Mouse (Mus musculus): Measurements from ENCODE around the gene Slc4a11.
"Not testable (repeated sequence)": the region's sequence is repeated elsewhere in the genome, so short reads cannot be mapped to it uniquely, and the experiment has no call there.

The Slc4a11 gene

GRCm38 (mm10) chr2:130679899-130680298 is 17.4 kb downstream of the Slc4a11 start:
- no peak for DNase-seq (ENCODE audit: low read depth, low spot score)

DNA sequence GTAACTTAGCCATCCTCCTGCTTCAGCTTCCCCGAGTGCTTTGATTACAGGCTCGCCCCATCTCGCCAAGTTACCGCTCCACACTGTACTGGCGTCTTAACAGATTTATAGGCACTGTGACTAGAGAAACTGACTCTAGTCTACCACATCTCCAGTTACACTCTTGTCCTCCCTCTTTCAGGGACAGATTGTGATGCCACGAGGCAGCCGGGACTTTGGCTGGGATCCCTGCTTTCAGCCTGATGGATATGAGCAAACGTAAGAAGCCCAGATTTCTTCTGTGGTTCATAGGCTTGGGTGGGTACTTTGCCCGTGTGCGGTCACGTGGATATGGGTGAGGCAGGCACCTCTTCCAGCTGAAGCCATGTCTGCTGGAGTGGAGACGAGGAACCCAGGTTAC is 18.2 kb downstream of the Slc4a11 start:
- DNase-seq (ENCODE audit: low read depth, low spot score) = no peak

- no peak for DNase-seq (ENCODE audit: low read depth, low spot score)
Observed at GRCm38 (mm10) chr2:130677211-130677610, 20.1 kb downstream of the Slc4a11 start.

DNA sequence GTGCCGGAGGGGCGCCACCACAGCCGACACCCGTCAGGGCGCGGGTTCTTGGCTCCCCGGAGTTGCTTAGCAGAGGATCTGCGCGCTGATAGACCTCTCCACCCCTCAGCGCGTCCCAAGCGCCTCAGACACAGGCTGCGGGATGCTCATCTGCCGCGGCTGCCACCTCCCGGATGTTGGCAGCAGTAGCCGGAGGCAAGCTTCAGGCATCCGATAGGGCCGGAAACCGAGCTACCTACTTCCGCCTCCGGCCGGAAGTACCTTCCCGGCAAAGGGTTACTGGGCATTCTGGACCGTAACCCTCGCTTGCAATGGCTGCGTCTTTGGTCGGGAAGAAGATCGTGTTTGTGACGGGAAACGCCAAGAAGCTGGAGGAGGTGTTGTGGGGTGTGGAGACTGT is 29.8 kb downstream of the Slc4a11 start, which contains the start of gene Itpa:
Gene Itpa (plus strand): TSS at position 52 of the 400 bp plus-strand sequence.
- DNase-seq (ENCODE audit: low read depth, low spot score) = peak; percentile 97

DNA sequence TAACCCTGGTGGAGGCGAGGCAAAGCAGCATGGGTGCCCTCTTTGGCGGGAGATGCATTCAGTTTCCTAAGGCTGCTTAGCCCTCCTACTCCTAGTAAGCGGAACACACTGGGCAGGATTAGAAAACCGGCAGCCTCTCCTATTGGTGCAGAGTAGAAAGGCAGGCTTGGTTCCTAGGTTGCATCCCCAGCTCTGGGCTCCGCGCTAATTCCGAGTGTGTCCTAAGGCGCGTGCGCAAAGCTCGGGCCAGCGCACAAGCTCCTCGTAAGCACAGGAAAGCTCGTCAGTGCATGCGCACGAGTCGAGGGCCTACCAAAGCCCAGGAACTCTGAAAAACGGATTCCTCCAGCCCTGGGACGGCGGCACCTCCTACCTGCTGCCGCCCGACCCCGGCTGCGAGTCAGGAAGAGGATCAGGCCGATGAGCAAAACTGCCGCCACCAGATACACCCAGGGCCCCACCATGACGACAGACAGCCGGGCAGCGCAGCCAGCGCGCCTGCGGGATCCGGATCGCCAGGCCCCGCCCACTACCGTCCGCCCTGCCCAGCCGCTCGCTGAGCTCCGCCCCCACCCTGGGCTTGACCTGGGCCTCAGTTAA is 33.1 kb downstream of the Slc4a11 start, which contains the start of gene Ddrgk1:
Gene Ddrgk1 (minus strand): TSS at position 558 of the 600 bp plus-strand sequence.
- peak; percentile 99 for DNase-seq (ENCODE audit: low read depth, low spot score)

DNA sequence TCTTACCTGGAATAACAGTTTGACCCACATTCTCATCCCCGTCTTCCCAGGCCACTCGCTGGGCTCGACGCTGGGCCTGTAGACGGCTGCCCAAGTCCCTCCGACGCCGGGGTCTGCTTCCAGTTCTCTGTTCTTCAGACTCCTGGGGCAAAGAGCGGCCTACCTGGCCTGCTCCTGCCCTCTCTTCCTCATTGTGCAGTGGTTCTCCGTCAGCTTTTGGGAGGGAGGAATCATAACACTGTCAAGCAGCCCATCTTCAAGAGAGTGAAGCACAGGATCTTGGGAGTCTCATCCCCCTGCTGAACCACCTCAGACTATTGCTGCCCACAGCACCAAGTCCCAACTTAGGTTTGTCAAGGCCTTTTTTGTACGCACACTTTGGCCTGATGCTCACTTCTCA is 34.0 kb downstream of the Slc4a11 start:
- no peak for DNase-seq (ENCODE audit: low read depth, low spot score)

- DNase-seq (ENCODE audit: low read depth, low spot score) = no peak
Observed at GRCm38 (mm10) chr2:130658530-130658929, 38.8 kb downstream of the Slc4a11 start.

- DNase-seq (ENCODE audit: low read depth, low spot score) = no peak
Observed at GRCm38 (mm10) chr2:130657541-130657940, 39.8 kb downstream of the Slc4a11 start.

DNA sequence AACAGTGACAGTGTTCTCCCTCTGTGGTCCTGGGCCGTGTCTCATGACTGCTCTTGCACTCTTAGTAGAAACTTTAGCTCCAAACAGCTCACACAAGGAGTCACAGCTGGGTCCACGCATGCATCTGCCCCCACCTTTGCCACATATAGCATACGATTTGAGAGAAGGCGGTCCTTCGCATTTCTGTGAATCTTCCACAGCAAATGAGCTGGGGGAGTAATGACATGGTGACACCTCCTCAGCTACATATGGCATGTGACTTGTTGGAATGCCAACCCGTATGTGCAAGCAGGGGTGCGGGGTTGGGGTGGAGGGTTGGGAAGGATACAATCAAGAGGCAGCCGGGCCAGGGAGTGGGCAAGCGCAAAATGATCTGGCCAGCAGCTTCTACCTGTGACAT is 40.8 kb downstream of the Slc4a11 start:
- no peak for DNase-seq (ENCODE audit: low read depth, low spot score)

GRCm38 (mm10) chr2:130655660-130656339 is 41.5 kb downstream of the Slc4a11 start:
- DNase-seq (ENCODE audit: low read depth, low spot score) = no peak

DNA sequence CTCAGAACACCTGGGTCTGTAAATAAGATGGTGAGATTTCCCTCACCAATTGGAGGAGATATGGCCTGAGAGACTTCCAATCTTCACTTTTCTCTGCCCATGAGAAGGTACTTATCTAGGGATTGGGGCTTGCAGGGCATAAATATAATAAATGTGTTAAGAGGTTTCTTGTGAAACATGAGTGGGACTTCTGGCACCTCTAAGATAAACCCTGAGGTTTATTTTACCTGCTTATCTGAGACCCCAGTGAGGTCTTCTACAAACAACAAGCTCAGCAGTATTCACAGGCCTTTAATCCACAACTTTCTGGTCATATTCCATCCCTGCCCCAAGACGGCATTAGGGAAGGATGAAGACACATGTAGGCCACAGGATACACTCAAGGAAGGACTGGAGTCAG is 43.6 kb downstream of the Slc4a11 start:
- no peak for DNase-seq (ENCODE audit: low read depth, low spot score)

DNA sequence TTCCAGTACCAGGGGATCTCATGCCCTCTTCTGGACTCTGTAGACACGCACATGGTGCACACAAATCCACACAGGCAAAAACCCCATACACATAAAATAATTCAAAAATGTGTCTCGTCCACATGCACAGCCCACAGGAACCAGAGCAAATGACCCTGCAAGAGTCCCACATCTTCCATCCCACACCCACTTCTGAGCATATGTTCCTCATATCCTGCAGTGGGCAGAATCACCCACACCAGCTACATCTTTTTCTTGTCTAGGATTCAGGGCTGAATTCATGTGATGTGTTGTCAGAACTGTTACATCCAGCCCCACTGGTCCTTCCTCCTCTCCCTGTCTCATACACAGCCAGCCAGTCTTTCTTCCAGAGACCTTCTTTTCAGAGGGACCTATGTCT is 44.0 kb downstream of the Slc4a11 start:
- no peak for DNase-seq (ENCODE audit: low read depth, low spot score)

DNA sequence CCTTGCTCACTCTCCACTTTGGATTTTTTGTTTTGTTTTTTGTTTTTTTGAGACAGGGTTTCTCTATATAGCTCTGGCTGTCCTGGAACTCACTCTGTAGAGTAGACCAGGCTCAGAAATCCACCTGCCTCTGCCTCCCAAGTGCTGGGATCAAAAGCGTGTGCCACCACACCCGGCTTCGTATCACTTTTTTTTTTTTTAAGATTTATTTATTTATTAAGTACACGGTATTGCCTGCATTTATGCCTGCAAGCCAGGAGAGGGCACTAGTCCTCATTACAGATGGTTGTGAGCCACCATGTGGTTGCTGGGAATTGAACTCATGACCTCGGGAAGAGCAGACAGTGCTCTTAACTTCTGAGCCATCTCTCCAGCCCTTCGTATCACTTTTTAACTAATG is 48.3 kb downstream of the Slc4a11 start:
- not testable (repeated sequence) for DNase-seq (ENCODE audit: low read depth, low spot score)

- DNase-seq (ENCODE audit: low read depth, low spot score) = no peak
Observed at GRCm38 (mm10) chr2:130645198-130645597, 52.1 kb downstream of the Slc4a11 start.

DNA sequence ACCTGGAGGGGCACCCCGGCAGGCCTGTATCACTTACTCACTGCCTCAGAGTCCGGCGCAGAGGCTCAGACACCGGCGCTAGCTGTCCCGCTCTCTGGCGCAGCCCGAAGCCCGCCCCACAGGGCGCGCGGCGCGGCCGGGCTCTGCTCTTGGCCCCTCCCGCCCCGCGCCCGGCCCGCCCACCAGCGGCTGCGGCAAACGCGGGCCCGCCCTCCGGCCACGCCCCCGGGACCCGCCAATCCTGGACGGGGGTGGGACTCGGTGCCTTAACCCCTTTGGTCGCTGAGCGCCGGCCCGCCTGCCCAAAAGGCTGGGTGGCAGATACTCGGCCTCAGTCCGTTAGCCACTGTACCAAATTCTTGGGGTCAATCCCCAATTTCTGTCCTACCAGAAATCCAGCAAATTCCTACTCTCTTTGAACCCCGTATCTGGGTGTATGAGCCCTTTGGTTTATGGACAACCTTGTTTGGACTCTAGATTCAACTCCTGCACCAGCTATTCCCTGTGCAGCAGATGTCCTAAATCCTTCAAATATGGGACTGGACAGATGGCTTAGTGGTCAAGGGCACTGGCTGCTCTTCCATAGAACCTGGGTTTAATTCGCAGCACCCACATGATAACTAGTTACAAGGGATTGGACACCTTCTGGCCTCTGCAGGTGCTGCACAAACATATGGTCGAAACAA is 54.5 kb downstream of the Slc4a11 start, which contains the start of gene Lzts3:
Gene Lzts3 (minus strand): TSS at position 120 of the 686 bp plus-strand sequence.
- peak; percentile 94 for DNase-seq (ENCODE audit: low read depth, low spot score)

DNA sequence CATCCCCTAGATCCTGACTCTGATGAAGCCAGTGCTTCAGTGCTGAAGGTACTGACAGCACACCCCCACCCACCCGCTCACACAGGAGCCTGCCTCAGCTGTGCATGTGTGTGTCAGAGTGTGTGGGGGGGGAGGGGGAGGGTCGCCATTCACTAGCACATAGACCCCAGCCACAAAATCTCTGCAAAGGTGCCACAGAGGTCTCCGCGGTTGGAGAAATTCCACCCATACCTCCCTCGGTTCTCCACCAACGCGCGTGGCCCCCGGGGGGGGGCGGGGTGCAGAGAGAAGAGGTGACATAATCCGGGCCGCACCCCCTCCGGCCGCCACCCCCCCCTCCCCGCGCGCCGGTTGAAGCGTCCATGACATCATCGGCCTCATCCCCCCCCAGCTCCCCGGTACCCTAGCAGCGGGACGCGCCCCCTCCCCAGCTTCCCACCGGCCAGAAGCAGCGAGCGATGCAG is 55.1 kb downstream of the Slc4a11 start:
- peak; percentile 66 for DNase-seq (ENCODE audit: low read depth, low spot score)

DNA sequence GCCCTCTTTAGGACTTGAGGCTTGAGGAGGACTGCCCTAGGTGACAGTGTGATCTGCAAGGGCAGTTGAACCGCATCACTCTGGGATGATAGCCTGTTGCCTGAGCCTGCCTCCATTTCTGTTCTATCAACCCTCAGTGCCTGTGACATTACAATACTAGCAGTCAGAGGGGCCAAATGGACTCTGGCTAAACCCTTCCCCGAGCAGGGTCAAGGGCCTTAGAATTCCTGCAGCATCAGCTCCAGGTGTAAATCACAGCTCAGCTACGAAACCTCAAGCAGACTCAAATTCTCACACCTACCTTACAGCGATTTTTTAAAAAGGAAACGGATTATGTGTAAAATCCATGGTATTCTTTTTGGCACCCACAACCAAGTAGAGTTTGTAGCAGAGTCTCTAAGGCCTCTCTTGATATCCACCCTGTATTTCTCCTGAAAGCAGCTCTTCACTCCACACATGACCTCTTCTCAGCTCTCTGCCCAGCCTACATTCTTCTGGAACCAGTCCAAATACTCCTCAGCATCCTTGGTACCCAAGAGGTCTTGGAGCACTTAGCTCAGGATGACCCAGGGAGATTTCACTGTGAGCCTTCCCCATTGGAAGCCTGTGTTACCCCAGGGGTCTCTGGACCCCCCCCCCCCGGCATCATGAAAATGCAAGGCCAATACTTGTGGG is 55.8 kb downstream of the Slc4a11 start:
- DNase-seq (ENCODE audit: low read depth, low spot score) = no peak

- DNase-seq (ENCODE audit: low read depth, low spot score) = peak; percentile 49
Observed at GRCm38 (mm10) chr2:130639276-130639675, 58.0 kb downstream of the Slc4a11 start.

- DNase-seq (ENCODE audit: low read depth, low spot score) = peak; percentile 66
Observed at GRCm38 (mm10) chr2:130638101-130638611, 59.2 kb downstream of the Slc4a11 start.

DNA sequence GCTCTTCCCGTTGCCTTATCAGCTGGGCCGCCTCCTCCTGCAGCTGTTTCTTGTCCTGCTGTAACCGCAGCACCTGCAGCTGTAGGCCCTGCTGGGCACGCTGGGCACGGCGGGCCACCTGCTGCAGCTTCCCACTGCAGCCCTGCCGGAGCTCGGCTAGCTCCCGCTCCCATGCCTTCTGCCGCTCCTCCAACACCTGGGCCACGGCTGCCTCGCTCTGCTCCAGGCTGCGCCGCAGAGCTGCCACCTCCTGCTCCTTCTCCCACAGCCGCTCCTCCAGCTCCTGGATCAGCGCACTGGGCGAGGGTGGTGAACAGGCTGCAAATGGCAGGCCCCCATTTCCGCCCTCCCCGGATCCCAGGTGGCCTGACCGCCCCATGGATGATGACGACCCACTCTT is 61.5 kb downstream of the Slc4a11 start:
- DNase-seq (ENCODE audit: low read depth, low spot score) = peak; percentile 65

DNA sequence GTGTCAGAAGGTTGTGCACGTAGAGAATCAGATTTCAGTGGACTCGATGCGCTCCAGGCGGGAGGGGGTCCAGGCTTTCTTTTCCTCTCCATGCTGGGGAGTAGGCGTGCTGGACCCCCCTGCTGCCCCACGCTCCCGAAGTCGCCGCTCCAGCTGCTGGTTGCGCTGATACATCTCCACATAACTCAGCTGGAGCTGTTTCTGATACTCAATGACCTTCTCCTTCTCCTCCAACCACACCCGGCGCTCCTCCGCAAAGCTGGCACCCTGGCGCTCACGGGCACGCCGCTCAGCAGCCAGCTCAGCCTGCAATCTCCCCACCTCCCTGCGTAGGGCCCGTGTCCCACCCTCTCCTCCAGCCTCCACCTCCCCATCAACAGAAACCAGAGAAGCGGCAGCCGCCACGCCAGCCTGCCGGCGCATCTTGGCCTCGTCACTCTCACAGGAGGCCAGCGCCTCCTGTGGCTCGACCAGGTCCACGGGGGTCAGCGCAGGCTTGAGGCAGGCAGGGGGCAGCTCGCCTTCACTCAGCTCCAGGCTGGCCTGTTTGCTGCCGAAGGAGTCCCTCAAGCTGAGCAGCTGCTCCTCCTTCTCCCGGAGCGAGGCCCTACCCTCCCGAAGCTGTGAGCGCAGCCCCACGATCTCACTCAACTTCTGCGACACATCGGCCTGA is 62.4 kb downstream of the Slc4a11 start:
- DNase-seq (ENCODE audit: low read depth, low spot score) = peak; percentile 48
